Mouse (Mus musculus): ENCODE measurements around the gene Csrp2. TPM values are rescaled to one million over a fixed set of nuclear protein-coding genes. Genes with fewer than 3 reads are reported as not detected.
A peak's percentile ranks its signal among the peaks of the same experiment; 100 is the strongest.

Csrp2 gene
- total RNA-seq, 2 experiments from 2014 or later, result 39.6 to 43.8 TPM

DNA sequence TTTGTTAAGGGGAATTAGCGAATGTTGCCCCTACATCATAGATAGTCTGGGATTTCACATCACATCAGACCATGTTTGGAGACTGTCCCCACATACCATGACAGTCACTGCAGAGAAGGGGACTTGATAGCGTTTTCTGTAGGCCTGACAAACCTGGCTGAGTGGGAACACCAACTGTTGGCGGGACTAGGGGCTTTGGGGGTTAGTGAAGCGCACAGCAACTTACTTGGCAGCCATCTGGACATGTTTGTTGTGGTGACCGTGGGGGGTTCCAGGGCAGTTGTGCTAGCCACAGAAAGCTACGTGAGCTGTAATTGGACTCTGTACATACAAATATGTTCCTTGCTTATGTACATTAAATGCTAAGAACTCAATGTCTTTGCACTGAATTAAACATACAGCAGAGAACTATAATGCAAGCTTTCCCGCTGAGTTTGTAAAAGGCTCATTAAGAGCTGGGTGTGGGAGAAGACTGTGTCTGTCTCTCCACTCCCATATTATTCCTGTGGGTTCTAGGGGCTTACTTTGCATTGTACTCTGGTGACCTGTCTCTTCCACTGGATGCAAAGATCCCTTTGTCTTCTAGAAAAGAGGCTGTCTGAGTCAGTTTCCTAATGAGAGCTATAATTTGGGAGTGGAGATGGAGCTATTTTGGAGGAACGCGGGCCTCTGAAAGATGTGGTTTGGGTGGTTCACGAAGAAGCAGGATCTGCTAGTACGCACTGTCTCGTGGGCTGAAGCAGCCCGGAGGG is 11.7 kb downstream of the Csrp2 start:
- no peak for DNase-seq

DNA sequence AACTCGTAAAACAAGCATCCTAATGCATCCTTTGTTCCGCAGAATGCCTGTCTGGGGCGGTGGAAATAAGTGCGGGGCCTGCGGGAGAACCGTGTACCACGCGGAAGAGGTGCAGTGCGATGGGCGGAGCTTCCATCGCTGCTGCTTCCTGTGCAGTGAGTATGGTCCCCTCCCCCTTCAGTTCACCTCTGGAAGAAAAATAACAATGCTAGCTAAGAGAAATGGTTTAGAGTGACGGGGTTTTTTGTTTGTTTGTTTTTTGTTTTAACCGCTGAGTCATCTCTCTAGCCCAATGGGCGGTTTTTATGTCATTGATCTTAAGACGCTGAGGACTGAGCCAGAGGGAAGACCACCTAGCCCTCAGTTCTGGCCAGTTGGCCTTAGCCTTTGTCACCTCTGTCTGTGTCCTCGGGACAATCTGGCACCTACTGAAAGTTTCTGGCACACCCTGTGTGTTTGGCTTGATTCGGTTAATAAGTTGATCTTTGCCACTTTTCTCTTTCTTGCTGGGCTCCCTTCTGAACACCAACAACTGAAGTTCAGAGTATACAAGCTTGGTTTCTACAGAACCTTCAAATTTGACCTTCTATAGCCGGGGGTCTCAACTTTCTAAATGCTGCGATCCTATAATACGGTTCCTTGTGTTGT is 12.4 kb downstream of the Csrp2 start:
- DNase-seq, result no peak

DNA sequence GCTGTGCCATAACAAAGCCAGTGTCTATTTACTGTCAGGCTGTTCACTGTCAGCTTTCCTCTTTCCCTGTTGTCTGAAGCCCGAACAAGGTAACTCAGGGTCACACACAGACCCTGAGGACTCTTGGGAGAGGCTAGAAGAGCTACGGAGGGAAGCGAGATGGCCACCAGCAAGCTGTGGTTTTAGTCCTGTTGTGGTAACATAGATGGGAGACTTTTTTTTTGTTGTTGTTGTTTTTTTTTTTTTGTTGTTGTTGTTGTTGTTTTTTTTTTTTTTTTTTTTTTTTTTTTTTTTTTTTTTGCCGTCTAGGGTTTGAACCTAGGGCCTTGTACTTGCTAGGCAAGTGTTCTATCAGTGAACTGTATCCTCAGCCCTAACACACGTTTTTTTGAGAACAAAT is 14.0 kb downstream of the Csrp2 start:
- DNase-seq, result no peak

GRCm38 (mm10) chr10:110935081-110935480 is 15.5 kb downstream of the Csrp2 start:
- no peak for DNase-seq

- DNase-seq, result no peak
These were observed 16.1 kb downstream of the Csrp2 start for GRCm38 (mm10) chr10:110935669-110936068.

GRCm38 (mm10) chr10:110938361-110938760 is 18.8 kb downstream of the Csrp2 start:
- DNase-seq, result peak; percentile 40

GRCm38 (mm10) chr10:110938841-110939549 is 19.4 kb downstream of the Csrp2 start:
- DNase-seq, result peak; percentile 22

GRCm38 (mm10) chr10:110939717-110940116 is 20.1 kb downstream of the Csrp2 start:
- DNase-seq, result no peak

DNA sequence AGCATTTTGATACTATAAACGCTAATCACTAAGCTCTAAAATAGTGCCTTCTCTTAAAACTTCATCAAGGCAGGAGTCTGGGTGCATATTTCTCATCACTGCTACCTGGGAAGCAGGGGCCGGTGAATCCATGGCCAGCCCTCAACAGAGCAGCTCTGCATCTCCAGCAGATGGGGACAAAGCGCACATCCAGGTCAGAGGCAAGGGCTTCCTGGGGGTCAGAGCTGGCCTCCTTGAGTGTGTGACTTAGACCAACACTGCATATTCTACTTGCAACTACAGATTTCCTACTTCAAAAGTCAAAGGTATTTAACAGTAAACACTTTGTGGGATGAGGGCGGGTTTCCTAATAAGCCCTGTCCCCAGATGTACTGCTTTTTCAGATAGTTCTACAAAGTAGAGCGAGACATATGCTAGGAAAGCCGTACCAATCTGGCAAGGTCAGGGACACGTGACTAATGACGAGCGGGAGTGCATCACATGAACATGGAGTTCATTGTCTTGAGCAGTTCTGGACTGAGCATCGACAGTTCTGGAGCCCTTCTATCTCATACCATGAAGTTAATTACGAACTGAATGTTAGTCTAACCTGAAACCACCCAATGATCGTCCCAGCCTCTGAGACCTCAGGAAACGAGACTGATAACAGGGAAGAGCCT is 21.3 kb downstream of the Csrp2 start:
- DNase-seq, result no peak

DNA sequence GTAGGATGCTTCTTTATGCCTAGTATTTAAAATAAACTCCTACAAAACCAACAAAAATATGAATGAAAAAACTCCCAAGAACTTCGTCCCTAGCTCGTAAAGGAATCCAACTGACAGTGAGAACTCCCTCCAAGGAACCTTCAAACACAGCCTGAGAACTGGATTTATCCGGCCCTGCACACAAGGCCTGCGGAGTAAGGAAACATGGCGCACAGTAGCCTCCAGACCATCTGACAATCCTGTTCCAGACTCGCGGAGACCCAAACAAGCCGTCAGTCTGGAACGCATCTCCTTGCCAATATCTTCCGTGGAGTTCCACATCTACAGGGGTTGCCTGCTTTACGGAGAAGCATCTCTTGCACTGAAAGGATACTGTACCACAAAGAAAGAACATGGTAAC is 22.4 kb downstream of the Csrp2 start:
- DNase-seq, result no peak

DNA sequence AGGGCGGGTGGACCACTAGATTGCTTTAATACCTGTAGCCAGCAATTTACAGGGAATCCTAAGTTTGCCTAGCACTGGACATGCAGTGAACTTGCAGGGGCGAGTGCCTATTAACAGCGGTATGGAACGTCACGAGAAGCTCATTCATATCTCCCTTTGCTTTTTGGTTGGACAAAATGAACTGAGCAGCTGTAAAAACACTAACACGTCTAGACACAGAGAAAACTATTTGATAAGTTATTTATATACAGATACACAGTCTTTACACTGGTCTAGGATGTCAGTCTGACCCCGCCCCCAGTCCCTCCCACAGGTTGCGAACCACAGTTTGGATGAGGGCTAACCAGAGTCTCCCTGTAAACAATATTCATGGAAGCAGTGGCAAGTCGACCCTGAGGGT is 23.2 kb downstream of the Csrp2 start:
- no peak for DNase-seq

DNA sequence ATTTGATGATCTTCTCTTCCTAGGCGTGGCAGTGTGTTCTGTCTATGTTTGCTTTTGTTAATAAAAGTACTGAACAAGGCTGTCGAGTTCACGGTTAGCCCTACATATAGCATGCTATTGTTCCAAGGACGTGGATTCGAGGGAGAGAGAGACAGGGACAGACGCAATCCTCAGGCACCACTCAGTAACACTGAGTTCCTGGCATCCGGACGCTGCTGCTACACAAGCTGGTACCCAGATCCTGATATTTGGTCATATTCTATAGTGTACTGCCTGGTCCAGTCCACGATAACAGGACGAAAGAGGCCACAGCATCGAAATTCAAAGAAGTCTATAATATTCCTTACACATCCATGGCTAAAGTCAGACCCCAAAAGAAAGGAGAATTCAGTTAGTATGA is 24.6 kb downstream of the Csrp2 start:
- DNase-seq, result no peak

DNA sequence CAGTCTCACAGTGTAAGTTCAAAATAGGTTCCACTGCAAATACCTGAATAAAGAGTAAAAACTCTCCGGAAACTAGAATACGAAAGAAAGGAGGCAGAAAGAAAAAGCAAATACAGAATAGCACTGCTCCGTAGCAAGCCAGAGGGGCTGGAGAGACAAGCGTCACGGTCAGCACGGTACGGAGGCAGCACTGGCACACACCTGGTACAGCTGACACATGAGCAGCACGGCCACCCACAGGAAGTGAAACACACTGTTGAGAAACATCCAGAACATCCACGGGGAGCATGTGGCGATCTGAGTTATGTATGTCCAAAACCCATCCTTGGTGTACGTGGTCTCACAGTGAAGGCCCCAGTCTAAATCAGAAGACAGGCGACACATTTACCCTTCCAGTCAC is 26.4 kb downstream of the Csrp2 start:
- DNase-seq, result no peak

DNA sequence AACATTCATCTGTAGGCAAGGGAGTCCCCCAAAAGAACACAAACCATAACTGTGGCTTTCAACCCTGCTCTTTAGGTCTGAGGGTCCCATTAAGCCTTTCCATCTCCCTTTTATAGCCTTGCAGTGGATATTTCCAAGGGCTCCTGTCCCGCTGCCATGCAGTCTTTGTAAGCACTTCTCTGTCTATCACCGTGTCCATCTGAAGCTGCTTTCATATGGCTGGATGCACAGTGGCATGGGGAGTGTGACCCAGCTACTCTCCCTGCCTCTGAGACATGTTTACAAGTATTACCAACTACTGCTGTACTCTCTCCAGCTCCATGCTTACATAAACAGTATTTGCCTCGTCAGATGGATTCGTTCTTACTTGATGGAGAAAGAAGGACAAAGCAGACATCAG is 28.0 kb downstream of the Csrp2 start:
- DNase-seq, result no peak

GRCm38 (mm10) chr10:110951112-110951511 is 31.5 kb downstream of the Csrp2 start:
- no peak for DNase-seq

DNA sequence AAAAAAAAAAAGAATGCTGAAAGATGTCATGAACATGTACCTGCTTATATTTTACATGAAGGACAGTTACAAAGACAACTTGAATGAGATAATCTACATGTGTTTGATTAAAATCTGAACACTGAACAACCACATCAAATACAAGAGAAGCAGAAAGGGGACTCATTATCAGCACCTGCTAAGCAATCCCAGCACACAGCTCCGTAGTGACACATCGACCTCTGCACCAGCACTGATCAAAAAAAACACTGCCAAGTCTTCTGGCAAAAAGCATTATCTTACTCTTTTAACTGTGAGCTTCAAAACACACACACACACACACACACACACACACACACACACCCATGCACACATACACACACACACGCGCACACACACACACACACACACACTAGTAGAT is 32.2 kb downstream of the Csrp2 start:
- DNase-seq, result no peak

GRCm38 (mm10) chr10:110952271-110952670 is 32.7 kb downstream of the Csrp2 start:
- no peak for DNase-seq

GRCm38 (mm10) chr10:110952937-110953451 is 33.4 kb downstream of the Csrp2 start:
- peak; percentile 60 for DNase-seq

- DNase-seq, result no peak
These were observed 39.3 kb downstream of the Csrp2 start for GRCm38 (mm10) chr10:110958879-110959278.

DNA sequence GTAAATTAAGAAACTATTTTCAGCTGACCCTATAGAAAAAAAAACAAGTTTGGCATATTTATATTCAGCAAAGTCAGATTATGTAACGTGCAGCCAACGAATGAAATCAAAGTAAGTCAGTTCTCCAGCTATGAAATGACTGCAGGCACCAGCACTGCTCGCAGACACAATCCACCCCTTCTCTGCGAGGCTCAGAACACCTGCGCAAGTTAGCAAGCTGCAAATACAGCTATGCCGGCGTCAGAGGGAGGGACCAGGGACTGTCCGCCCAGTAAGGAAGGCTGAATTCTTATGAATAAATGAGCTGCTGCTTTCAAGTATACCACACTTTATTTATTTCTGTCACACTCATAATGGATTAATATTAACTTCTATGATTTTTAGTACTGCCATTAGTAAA is 40.2 kb downstream of the Csrp2 start:
- DNase-seq, result no peak

GRCm38 (mm10) chr10:110960841-110961240 is 41.3 kb downstream of the Csrp2 start:
- no peak for DNase-seq

DNA sequence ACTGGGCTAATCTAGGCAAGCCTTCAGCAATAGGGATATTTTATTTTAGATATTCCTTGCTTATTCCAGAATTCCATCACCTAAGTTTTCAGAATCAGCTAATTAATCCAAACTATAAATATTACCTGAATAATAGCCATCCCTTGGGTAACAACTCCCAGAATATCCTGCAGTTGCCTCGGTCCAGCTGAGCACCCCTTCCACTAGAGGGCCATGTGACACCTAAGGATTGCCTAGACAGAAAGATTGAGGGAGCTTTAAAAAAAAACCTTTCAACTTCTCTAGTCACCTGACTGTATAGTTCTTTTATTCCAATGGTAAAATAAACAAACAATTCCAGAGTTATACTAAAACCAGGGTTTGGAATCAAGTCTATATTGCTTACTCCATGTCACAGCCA is 42.6 kb downstream of the Csrp2 start:
- no peak for DNase-seq

DNA sequence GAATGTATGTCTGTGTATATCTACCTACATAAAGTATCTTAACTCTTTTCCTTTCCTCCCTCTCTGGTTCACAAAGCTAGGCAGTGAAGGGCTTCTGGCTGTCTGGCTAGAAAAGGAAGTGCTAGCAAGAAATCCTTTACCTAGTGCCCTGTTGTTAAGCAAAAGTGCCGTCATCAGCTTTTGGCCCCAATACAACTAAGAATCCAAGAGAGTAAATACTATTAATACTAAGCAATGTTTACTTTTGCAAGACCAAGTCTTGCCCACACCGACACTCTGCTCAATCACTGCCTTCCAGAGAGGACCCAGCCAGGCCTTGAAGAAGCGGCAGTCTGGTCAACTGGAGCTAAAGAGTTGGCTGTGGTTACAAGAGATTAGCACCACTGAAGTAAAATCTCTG is 51.5 kb downstream of the Csrp2 start:
- no peak for DNase-seq

All from gastrocnemius, postnatal 10 days (tissue).